Mouse (Mus musculus) spleen, postnatal 4 days (tissue): ENCODE results near the gene Olfr283.
"Not testable (repeated sequence)": the region's sequence is repeated elsewhere in the genome, so short reads cannot be mapped to it uniquely, and the experiment has no call there.

Experiments
- DNase-seq, 2 experiments: peaks; one replicate each; pipeline ENCODE4 v3.0.0; 2022; ENCODE audit warnings: low spot score in 2 of 2

The Olfr283 gene

GRCm38 (mm10) chr15:98380846-98381245, at the start of gene Olfr283:
Olfr283 (minus strand) TSS chr15:98380946.
- no peak for DNase-seq

GRCm38 (mm10) chr15:98425188-98425587, 44.4 kb upstream of the Olfr283 start:
- no peak for DNase-seq

DNA sequence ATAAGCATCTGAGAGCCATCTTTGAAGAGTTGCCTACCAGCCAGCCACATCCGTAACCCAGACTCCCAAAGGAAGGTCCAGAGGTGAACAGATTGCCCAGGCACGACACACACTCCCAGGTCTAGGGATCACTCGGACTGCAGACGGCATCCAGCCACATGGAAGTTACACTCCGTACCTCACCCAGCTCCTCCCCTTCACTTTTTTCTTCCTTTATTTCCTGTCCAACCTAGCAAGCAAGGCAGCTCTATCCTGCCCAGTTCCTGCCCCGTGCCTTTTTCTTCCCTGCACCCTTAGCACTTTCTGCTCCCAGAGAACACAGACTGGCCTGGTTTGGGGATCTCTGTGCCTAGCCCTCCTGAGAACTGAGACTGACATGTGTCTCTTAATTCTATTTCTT, 44.0 kb upstream of the Olfr283 start:
- DNase-seq: no peak

GRCm38 (mm10) chr15:98424326-98424725, 43.6 kb upstream of the Olfr283 start:
- DNase-seq: no peak

GRCm38 (mm10) chr15:98420897-98421296, 40.2 kb upstream of the Olfr283 start:
- no peak for DNase-seq

DNA sequence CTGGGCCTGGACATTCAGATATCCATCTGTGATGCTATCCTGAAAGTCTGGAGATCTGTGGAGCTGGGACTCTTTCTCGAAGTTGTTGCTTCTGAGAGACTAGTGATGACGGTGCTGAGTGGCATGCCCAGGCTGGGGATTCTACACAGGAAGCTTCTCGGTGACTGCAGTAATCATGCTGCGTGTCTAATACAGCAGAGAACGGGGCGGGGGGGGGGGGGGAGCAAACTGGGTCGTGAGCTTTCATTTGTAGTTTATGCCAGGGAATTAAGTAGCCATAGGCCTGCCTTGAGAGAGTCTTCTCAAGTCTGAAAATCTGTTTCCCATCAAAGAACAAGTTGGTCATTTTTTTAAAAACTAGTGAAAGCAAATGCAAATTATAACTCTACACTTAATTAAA, 37.4 kb upstream of the Olfr283 start:
- DNase-seq: no peak

DNA sequence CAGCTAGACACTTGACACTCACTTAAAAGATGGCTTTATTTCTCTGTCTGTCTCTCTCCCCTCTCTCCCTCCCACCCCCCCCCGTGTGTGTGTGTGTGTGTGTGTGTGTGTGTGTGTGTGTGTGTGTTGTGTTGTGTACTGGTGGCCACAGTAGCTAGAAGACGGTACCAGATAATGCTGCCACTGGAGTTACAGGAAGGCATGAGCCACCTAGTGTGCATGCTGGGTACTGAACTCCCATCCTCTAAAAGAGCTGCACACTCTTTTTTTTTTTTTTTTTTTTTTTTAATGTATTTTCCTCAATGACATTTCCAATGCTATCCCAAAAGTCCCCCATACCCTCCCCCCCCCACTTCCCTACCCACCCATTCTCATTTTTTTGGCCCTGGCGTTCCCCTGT, 36.5 kb upstream of the Olfr283 start:
- not testable (repeated sequence) for DNase-seq

GRCm38 (mm10) chr15:98416802-98417201, 36.1 kb upstream of the Olfr283 start:
- DNase-seq: not testable (repeated sequence)

DNA sequence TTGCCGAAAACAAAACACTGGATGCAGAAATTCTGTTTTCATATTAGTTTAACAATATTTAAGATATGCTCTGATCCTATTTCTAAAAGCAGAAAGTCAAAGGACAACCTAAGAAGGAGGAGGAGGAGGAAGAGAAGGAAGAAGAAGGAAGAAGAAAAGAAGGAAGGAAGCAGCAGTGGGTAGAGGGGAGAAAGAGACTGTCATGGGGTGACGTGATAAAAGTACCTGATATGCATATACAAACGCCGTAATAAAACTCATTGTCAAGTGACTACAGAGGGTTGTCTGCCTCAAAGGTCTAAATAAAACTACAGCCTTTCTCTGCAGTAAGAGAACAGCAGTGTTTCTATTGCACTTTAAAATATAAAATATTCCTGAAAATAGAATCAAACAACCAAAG, 35.2 kb upstream of the Olfr283 start:
- DNase-seq: no peak

- no peak for DNase-seq
Observed at GRCm38 (mm10) chr15:98410249-98410648, 29.5 kb upstream of the Olfr283 start.

DNA sequence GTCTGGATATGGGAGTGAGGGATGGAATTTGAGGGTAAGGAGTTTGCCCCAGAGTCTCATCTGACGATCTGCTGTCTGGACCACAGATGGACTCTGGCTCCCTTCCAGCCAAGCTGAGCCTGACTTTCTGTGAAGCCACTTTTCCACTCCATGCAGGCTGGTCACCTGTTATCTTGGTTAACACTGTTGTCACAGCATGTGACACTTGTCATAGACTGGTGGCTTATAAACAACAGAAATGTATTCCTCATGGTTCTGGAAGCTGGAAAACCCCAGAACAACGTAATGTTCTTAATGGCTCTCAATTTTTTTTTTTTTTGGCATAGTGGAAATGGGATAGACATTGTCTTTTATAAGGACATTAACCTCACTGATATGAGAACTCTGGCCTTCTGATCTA, 28.9 kb upstream of the Olfr283 start:
- no peak for DNase-seq

- no peak for DNase-seq
Observed at GRCm38 (mm10) chr15:98408406-98409060, 27.8 kb upstream of the Olfr283 start.

- no peak for DNase-seq
Observed at GRCm38 (mm10) chr15:98402356-98402755, 21.6 kb upstream of the Olfr283 start.

- DNase-seq: peak in 1 of 2 experiments; percentile 31
Observed at GRCm38 (mm10) chr15:98397136-98397535, 16.4 kb upstream of the Olfr283 start.

DNA sequence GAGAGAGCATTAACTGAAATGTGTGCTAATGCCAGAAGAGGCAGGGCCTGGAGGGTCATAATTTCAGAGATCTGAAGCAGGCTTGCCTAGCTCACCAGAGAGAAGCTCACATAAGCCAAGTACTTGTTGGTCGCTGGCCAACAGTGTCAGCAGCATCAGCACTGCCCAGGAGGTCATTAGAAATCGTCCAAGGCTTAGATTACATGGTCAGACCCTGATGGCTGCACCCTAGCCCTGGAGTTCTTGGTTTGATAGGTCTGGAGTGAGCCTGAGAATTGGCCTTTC, 11.1 kb upstream of the Olfr283 start:
- no peak for DNase-seq

- no peak for DNase-seq
Observed at GRCm38 (mm10) chr15:98391081-98391902, 10.5 kb upstream of the Olfr283 start.

- DNase-seq: peak; percentile 27 to 73
Observed at GRCm38 (mm10) chr15:98389796-98390195, 9.1 kb upstream of the Olfr283 start.

- no peak for DNase-seq
Observed at GRCm38 (mm10) chr15:98387621-98388020, 6.9 kb upstream of the Olfr283 start.

DNA sequence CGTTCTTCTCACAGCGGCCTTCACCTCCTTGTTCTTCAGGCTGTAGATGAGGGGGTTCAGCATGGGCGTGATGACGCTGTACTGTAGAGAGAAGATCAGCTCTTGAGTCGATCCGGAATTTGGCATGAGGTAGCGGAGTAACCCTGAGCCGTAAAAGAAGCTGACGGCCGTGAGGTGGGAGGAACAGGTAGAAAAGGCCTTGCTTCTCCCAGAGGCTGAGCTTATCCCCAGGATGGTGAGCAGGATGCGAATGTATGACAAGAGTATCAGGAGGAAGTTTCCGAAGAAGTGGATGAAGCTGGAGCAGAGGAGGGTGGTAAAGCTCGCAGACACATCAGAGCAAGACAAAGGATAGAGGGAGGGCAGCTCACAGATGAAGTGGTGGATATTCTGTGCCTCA, 2.5 kb downstream of the Olfr283 start:
- no peak for DNase-seq

DNA sequence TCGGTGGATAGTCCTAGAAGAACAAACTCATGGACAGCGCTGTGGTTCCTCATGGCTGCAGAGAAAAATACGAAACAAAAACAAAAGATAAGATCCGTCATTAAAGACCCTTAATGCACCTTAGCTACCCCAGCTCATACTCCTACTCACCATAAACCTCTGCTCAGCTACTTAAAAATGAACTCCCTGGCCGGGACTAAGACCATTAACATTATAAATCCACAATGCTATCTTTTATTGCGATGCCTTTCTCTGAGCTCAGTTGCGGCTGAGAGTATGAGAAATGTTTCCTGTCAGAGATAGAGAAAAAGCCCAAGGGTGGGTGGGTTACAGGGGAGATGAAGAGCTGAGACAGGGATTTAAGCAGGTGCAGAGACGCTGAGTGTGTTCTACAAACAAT, 39.9 kb downstream of the Olfr283 start, which contains the start of gene Olfr284:
Gene Olfr284, minus strand, starts transcription at position 101 of the 400 bp plus-strand sequence.
- no peak for DNase-seq
